Mouse (Mus musculus) Muller cell, postnatal 12 days (primary cell): Measurements from ENCODE around the gene Armh4.

ENCODE experiments used
- DNase-seq: peaks from one replicate; pipeline ENCODE4 v3.0.0-alpha.2; 2015; ENCODE audit errors: inconsistent ontology term

Gene Armh4

DNA sequence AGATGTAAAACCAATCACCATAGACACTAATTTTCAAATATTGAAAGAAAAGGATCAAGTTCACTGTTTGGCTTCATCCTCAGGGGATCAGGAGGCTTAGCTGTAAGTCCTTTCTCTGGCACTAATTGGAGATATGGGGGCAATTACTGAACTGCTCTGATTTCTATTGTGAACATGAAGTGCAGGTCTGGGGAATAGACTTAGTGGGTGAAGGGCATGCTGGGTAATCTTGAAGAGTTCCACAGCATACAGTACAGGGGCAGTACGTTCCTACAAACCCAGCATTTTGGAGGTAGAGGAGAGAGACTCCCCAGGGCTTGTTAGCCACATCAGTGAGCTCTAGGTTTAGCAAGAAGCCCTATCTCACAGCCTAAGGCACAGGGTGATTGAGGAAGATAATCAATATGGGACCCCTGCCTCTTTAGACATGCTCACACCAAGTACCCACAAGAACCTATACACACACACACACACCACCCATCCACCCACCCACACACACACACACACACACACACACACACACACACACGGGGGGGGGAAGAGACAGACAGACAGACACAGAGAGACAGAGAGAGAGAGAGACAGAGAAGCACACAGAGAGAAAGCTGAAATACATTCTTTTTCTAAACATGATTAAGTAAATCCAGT lies 44.6 kb downstream of the Armh4 start:
- no peak for DNase-seq

DNA sequence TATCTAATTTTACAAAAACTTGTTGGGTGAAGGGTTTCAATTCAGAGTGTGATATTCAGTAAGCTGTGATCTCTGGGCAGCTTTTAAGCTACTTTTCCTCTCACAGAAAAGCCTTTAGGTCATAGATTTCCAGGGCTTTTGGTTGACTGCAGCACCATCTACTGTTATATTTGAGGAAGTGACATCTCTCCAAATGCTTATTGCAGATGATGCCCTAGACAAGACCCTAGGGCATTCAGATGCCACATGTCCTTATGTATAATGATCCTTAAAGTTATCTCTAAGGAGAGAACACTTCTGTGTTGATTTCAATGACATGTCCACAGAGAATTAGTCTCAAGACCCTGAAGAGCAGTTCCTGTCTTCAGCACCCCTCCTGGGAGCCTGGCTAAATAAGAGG lies 49.2 kb downstream of the Armh4 start:
- DNase-seq = peak; percentile 12

DNA sequence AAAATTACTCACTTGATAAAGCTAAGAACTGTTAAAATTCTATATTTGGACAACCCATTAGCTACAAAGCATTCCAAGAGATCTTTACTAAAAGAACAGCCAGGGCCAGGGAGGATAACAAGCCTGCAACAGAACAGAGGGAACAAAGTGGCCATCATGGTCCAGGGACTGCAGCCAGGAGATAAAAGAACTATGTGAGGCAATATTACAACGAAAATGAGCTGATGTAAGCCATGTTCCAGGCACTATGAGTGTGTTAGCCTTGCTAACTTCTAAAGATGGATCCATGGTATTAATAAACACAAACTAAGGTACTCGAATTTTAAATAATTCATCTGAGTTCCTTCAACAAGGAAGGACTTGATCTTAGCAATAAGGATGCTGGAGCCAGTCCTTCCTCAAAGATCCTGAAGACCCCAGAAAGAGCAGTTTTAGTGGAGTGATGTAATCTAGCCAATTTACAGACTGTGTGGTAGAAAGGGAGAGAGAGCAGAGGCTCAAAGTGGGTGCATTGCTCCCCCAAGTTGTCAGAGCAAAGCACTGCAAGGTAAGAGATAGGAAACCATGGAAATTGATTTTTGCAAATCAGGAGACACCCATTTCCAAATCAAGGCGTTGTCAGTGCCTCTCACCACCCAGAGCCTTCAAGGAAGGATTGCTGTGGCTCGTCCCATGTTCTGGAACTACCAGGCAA lies 59.7 kb downstream of the Armh4 start:
- DNase-seq = no peak

DNA sequence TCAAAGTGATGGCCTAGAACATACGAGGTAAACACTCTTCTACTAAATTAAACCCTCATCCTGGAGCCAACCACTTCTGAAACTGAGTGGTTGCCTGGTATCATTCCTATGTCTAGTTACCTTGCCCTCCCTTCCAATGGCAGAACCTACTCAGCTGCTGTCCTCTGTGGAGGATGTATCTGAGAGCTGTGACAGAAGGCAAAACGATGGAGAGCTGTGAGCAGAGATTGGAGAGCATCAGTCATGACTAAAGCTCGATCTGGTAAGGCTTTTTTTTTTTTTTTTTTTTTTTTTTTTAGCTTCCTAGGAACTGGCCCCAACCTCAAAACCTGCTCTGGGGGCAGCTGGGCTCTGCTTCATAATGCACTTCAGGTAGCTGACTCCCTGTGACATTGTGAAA lies 60.4 kb downstream of the Armh4 start:
- DNase-seq = no peak

DNA sequence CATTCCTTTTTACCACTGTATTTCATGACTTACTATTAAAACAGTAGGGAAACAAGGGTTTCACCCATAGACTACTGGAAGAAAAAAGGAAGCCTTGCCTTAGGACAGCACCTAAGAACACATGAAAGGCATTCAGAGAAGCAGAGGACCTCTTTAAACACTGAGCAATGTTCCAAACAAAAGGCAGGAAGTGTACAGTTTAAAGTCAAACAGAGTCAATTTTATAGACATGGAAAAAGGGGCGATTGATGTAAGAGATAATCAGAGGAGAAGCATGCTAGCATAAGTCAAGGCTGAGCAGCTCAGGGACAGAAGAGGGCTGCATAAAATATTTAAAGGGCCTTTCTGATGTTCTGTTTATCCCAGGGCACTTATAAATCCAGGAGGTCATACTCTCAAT lies 61.9 kb downstream of the Armh4 start:
- DNase-seq = no peak

DNA sequence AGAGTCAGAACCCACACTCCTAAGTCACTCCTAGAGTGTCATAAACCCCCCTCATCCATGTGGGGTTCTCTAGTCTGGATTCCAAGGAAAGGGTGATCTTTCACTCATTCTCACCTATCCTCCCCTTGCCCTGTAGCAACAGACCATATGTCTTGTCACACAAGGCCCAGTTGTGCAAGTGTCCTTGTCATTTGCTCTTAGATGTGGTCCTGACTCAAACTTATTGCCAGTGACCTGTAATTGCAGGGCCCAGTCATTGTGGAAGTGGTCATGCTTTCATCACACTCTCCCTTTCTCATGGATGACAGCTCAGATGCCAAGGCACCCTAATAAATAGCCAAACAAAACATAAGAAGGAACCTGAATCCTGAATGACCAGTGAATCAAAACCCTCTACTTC lies 63.5 kb downstream of the Armh4 start:
- DNase-seq = no peak

DNA sequence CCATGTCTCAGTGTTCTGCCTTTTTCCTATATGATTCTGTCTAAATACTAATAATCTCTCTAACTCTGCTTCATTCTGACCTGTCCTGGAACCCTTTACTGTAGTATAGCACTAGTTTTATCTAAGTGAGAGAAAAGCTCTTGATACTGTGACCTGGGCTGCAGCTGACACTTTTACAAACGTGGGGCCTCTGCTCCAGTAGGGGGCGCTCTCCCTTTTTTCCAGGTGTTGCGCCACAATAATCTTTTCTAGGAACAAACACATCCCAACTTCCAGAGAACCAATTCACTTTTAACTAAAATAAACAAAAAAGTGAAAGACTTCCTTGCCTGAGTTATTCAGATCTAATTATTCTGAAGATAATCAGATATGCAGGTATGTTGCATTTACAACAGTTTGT lies 72.2 kb downstream of the Armh4 start:
- DNase-seq = no peak

DNA sequence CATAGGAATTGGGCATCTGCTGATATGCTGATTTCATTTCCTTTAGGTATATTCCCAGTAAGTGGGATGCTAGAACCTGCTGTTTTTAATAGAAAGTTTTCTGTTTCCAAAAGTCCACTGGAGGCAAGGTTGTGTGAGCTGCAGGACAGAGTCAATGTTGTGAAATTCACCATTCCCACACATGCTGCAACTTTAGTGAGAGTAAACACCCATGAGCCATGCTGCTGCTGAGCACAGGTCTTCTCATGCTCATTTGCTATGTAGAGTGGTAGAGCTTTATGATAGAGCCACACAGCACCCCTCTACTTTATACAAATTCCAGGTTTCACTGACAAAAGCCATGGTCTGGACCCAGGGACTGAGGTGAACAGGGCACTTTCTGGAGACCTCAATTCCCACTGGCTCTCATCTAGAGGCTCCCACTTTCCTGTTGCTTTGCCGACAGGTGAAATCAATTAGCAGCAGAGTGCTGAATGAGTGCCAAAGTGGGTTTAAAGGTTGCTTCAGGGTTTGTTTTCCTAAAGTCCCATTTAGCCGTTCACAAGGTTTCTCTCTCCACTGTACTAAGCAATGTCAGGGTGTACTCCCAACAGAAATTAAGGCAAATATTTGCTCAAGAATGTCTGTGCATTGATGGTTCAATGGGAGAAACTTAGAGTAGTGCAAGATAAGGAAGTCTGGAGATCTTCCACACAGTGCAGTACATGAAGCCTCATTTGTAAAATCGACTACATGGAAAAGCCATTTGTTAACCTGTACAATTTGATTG lies 79.6 kb downstream of the Armh4 start:
- DNase-seq = no peak

DNA sequence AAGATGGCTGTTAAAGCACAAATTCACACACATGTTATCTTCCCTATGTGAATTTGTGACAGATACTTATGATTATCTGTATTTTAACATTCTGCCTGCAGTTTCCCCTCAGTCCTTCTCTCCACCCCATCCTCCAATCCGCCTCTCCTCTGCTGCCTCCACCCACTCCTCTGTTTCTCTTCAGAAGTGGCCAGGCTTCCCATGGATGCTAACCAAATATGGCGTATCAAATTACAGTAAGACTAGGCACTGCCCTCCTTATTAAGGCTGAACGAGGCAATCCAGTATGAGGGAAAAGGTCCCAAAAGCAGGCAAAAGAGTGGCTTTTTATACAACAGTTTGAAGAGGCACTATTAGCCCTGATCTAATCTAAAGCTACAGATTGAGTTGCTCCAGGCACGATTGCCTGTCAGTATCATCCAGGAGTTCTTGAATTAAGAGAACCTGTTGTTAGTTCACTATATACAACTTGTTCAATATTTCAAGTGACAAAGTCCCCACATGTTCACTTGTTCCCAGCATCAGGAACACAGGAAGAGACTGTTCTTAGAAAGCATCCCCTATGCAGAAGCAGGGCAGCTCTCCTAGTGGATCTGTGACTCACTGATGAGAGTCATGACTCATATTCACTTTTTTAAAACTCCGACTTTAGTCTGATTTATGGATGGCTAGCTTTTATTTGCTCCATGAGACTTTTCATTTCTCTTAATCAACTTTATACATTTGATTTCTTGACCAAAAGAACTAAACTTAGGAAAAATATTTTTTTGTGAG lies 103.5 kb downstream of the Armh4 start:
- DNase-seq = no peak

DNA sequence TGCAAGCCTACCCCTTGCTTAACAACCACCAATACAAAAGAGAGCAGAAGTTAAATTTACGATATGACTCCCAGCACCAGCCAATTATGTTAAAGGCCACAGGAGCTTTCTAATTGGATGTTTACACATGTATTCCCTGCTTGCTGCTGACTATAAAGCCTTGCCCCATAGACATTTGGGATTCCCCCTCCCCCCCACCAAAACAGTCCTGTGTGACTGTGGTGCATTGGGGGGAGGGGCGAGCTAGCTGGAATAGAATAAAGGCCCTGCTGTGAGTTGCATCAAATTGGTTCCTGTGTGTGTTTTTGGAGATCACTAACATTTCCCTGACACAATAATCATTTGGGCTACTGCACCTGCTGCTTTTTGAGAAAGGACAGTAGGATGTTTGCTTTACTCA lies 106.6 kb downstream of the Armh4 start:
- DNase-seq = no peak

DNA sequence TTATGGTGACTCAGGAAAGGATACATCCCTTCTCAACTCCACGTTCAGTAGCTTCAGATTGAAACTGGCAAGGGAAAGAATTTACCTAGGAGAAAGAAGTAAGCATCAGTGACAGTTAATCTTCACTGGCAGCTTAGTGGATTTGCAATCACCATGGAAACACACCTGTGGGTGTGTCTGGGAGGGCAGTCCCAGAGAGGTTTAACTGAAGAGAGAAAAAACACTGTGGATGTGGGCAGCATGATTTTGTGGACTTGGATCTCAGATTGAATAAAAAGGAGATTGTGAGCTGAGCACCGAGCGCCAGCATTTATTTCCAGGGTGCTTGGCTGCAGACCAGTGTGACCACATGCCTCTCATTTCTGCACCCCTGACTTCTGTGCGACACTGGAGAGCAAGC lies 122.7 kb downstream of the Armh4 start:
- DNase-seq = no peak

DNA sequence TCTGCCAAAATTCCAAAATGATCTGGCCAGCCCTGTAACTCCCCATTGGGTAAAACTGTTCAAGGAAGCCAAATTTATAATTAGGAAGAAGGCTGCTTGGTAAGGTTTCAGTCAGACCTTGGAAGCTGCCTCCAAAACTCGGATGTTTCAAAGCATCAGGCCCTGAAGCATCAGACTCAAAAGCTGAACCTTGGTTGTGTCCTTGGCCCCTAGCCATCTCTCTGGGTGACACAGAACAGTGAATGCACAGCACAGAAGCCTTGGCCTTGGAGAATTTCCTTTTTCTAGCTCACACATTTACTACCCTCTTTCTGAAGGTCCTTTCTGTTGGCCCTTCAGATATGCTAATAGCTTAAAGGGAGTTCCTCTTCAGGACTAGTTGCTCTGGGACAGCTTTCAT lies 134.0 kb downstream of the Armh4 start:
- no peak for DNase-seq

DNA sequence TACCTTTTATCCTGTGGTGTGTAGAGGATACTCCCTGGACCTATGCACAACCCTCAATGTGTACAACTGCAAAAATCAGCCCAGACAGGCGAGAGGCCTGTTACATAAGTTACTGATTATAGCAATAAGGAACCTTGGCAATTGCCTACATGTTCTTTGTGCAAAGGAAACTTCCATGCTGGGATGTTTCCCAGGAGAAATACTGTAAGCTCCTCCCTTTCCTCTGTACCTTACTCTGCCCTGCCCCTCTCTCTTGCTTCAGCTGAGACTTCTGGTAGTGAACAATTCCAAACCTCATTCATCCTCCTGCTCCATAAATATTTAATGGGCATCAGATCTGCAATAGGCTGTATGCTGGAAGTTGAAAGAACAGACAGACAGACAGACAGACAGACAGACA lies 145.8 kb downstream of the Armh4 start:
- no peak for DNase-seq

DNA sequence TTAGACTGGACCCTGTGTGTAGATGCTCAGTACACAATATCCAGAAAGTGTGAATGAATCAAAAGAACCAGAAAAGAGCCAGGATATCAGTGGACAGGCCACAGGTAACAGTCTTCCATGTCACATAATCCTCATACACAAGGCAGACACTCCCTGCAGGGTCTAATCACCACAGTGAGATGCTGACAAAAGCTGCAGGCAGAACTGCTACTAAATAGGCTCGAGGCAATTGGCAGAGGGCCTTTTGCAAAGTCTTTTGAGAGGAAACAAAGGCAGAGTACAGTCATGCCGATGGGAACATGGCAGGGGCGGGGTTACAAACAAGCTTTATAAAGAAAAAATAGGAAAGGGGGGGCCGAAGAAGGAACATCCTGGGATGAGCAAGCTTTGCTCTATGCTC lies 157.1 kb downstream of the Armh4 start:
- peak; percentile 56 for DNase-seq
